Mouse (Mus musculus): ENCODE results near the gene Arhgap21. TPM values are rescaled to one million over a fixed set of nuclear protein-coding genes. Genes with fewer than 3 reads are reported as not detected.

Arhgap21 gene
- 6.1 and 8.6 TPM in 2 replicates for polyA plus RNA-seq (2015; fragmentation: Nextera tagmentation; extraction: Ambion mirVana)

GRCm38 (mm10) chr2:20968441-20969200 is at the start of gene Arhgap21:
TSS of gene Arhgap21 (minus strand) at chr2:20968881.

Other genes with a start within 250 kb of the Arhgap21 start
- 0.89 and 0.96 TPM in 2 replicates for gene Enkur, start 236.5 kb upstream of the Arhgap21 start, polyA plus RNA-seq (2015; fragmentation: Nextera tagmentation; extraction: Ambion mirVana)
- gene Thnsl1, start 236.8 kb upstream of the Arhgap21 start, polyA plus RNA-seq (2015; fragmentation: Nextera tagmentation; extraction: Ambion mirVana): 4.5 and 5.7 TPM in 2 replicates